Mouse (Mus musculus): ENCODE measurements around the gene Unc79.

The Unc79 gene

GRCm38 (mm10) chr12:103041401-103041800 is 92.7 kb downstream of the Unc79 start:
- no peak for DNase-seq (ENCODE audit: low read depth)

- no peak for DNase-seq (ENCODE audit: low read depth)
Measured at GRCm38 (mm10) chr12:103042711-103043110, 94.1 kb downstream of the Unc79 start.

- no peak for DNase-seq (ENCODE audit: low read depth)
Measured at GRCm38 (mm10) chr12:103044422-103044821, 95.8 kb downstream of the Unc79 start.

- no peak for DNase-seq (ENCODE audit: low read depth)
Measured at GRCm38 (mm10) chr12:103049865-103050264, 101.2 kb downstream of the Unc79 start.

DNA sequence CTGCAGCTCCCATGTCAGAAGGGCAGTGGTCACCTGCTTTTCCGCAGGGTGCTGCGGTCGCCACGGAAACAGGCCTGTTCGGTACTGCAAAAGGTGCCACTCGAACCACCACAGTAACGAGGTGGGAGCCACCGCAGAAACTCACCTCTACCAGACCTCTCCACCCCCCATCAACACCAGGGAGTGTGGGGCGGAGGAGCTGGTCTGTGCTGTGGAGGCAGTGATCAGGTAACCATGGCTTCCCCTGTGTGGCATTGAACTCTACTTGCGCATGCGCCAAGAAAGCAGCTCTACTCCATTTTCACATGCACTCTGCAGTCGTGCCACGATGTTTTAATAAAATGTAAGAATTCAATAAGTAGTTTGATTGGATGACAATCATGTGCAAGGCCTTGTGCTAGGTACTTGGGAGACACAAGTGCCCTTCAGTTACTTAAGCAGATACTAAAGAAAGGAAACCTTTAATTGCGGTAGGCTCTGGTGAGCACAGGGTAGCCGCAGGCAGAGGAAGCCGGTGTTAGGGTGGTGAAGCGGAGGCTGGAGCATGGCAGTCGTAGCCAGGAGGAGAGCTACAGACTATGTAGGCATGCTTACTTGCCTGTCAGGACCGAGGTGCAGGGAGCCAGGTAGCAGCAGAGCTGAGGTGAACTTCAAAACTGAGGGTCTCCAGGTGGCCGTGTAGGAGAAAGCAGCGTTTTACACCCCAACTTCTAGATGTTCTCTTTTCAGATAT is 110.8 kb downstream of the Unc79 start:
- no peak for DNase-seq (ENCODE audit: low read depth)

GRCm38 (mm10) chr12:103060791-103061190 is 112.1 kb downstream of the Unc79 start:
- DNase-seq (ENCODE audit: low read depth) = no peak

DNA sequence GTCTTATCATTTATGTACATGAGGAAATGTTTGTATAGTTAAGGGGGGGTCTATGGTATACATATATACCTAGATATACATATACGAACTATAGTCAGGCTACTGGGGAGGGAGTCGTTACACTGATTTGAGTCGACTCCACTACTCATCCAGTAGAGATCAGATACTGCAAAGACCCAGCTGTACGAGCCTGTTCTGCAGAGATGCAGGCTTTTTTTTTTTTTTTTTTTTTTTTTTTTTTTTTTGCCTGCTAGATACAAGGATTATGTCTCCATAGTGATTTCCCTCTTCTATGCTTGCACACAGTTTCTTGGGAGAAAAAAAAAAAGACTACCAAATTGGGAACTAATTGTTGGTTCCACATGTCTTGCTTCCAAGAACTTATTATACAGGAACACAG is 113.5 kb downstream of the Unc79 start:
- DNase-seq (ENCODE audit: low read depth) = no peak

GRCm38 (mm10) chr12:103064944-103065343 is 116.3 kb downstream of the Unc79 start:
- DNase-seq (ENCODE audit: low read depth) = peak; percentile 61

GRCm38 (mm10) chr12:103068161-103068560 is 119.5 kb downstream of the Unc79 start:
- DNase-seq (ENCODE audit: low read depth) = no peak

DNA sequence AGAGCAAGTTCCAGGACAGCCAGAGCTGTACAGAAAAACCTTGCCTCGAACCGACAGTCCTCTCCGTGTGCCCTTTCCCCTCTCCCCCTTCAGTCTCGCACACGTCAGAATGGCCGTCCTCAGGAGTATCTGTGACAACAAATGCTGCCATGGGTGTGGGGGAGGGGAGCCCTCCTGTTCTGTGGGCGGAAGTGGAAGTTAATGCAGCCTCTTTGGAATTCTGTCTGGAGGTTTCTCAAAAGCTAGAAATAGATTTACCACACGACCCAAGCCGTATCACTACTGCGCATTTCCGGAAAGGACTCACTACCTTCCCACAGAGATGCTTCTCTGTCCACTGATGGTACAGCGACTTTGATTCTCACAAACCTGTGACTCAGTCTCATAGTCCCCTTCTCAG is 120.9 kb downstream of the Unc79 start:
- no peak for DNase-seq (ENCODE audit: low read depth)

GRCm38 (mm10) chr12:103073953-103074352 is 125.3 kb downstream of the Unc79 start:
- no peak for DNase-seq (ENCODE audit: low read depth)

DNA sequence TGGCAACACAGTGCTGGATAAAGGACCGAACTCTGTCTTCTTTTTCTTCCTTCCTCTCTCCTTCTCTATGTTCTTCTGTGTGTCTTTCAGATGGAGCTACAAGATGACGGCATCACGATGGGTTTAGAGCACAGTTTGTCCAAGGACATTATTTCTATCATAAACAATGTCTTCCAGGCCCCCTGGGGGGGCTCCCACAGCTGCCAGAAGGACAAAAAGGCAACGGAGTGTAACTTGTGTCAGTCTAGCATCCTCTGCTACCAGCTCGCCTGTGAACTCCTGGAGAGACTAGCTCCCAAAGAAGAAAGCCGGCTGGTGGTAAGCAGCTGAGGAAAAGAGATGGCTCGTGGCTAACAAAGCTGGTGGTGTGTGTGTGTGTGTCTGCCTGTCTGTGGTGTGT is 130.1 kb downstream of the Unc79 start:
- no peak for DNase-seq (ENCODE audit: low read depth)

GRCm38 (mm10) chr12:103080055-103080454 is 131.4 kb downstream of the Unc79 start:
- no peak for DNase-seq (ENCODE audit: low read depth)

- DNase-seq (ENCODE audit: low read depth) = no peak
Measured at GRCm38 (mm10) chr12:103091831-103092230, 143.2 kb downstream of the Unc79 start.

- DNase-seq (ENCODE audit: low read depth) = no peak
Measured at GRCm38 (mm10) chr12:103095160-103095559, 146.5 kb downstream of the Unc79 start.

DNA sequence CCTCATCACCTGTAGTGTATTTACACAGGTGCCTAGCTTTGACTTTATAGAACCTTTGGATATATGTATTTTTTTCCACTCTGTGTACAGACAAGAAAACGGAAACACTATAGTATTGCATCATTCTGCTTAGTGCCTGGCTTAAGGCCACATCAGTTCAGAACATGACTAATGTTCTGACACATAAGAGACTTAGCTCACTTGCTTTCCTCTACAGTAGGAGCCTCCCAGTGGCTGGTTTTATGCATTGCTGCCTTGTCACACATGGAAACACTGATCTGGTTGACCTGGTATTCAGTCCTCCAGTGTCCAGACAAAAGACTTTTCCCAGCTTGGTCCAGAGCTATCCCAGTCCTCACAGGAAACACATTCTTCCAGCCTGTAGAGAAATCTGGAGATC is 150.5 kb downstream of the Unc79 start:
- DNase-seq (ENCODE audit: low read depth) = peak; percentile 34

- DNase-seq (ENCODE audit: low read depth) = peak; percentile 38
Measured at GRCm38 (mm10) chr12:103100088-103100487, 151.4 kb downstream of the Unc79 start.

DNA sequence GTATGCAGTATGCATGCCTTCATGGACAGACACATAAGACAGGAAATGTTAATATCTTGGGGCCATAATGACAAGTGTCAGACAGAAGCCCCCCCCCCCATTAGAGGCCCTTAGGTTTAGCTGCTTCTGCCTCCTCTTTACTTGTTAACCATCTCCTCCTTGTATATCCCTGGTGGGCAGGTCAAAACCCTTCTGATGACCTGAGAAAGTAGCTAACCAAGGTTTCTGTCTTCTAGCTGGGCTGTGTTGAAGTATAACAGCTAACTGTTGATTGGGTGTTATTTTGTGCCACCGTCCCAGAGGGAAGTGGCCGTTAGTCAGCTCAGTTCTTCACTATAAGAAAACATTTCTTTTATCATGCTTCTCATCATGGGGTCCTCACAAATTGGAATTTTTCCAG is 154.4 kb downstream of the Unc79 start:
- DNase-seq (ENCODE audit: low read depth) = no peak

GRCm38 (mm10) chr12:103103601-103104000 is 154.9 kb downstream of the Unc79 start:
- peak; percentile 59 for DNase-seq (ENCODE audit: low read depth)

DNA sequence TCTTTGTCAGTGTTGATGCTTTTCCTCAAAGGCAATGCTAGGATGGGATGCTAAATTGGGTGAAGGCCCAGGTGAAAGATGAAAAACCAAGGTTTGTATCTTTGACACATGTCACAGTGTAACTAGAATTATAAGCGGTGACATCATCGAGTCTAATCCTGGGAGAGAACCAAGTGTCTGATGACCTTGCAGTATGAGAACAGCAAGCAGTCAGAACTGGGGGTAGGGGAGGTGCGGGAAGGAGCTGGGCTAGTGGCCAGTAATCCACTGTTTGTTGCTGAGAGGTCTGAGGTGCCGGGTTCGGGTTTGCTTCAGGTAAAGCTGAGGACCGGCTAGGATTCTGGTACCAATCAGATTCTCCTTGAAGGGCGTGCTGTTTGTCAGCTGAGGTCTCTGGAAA is 160.6 kb downstream of the Unc79 start:
- no peak for DNase-seq (ENCODE audit: low read depth)

DNA sequence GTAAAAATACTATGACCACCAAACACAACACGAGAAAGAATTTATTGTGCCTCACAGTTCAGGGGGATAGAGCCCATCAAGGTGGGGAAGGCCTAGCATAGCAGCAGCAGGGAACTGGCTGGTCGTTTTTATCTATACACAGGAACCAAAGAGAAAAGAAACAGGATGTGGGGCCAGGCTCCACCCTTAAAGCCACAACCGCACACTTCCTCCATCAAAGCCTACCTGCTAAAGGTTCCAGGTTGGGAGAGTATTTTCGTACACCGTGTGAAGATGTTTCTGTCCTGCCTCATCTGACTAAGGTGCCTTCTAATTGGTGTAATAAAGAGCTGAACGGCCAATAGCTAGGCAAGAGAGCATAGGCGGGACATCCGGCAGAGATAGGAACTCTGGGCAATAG is 168.0 kb downstream of the Unc79 start:
- peak; percentile 84 for DNase-seq (ENCODE audit: low read depth)

- no peak for DNase-seq (ENCODE audit: low read depth)
Measured at GRCm38 (mm10) chr12:103117517-103118193, 169.0 kb downstream of the Unc79 start.

- no peak for DNase-seq (ENCODE audit: low read depth)
Measured at GRCm38 (mm10) chr12:103121928-103122327, 173.3 kb downstream of the Unc79 start.

- DNase-seq (ENCODE audit: low read depth) = no peak
Measured at GRCm38 (mm10) chr12:103123861-103124260, 175.2 kb downstream of the Unc79 start.
